Mouse (Mus musculus) heart, postnatal 0 days (tissue): Measurements from ENCODE around the gene Pkd1l3.

Source experiments
- CTCF ChIP-seq: IDR thresholded peaks from 2 replicates; pipeline ENCODE4 v1.5.1; 2016; ENCODE audit warnings: antibody characterized with exemption, control low read depth, low read depth
- EP300 ChIP-seq: IDR thresholded peaks from 2 replicates; pipeline ENCODE4 v1.6.1; 2016; ENCODE audit warnings: antibody characterized with exemption, low read depth

DNA sequence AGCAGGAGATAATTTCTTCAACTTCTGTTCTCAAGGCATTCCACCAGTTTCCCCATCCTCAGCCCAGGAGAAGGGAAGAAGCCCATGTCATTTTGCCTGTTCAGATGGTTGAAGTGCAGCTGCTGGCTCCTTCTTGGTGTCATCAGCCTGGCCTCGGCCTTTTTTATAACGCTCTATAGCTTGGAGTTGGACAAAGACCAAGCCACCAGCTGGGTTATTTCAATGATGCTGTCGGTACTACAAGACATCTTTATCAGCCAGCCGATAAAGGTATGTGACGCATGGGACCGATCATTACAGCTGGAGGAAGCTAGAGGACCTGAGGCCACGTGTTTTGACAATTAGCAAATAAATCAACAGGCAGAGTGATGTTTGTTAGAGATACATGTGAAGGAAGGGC, 34.2 kb downstream of the Pkd1l3 start:
- TF ChIP-seq CTCF (no peak), EP300 (no peak)
